ENCODE assay signal across 26 mouse cellular contexts in genomic region chr8:128645452-128645851, GRCm38 (mm10). TPM values are rescaled to one million over a fixed set of nuclear protein-coding genes. Genes with fewer than 3 reads are reported as not detected.
DNase-seq lines count a peak whose midpoint lies in the region; ATAC-seq and TF ChIP-seq lines count a peak whose summit lies in the region.
"Had no signal": no experiment of that assay in that cellular context is flagged by ENCODE, and none has a peak within 500 bp of the region (broad histone marks: within the 10 kb centered on the region; RNA-seq: fewer than 3 reads in every experiment).

No protein-coding gene starts in this region.

- H3K27me3 ChIP-seq in spleen, adult 2 months (ENCODE audit: control insufficient read depth, insufficient read depth, low read length): no peaks in the 10 kb centered on the region
- H3K27me3 ChIP-seq in intestine, postnatal 0 days (replicated peaks; ENCODE audit: control insufficient read depth, insufficient read depth, low read length): no peaks in the 10 kb centered on the region
- no peaks in the 10 kb centered on the region for H3K27me3 ChIP-seq in midbrain, embryonic 10.5 days (ENCODE audit: low read depth, poor library complexity, severe bottlenecking)
- H3K27me3 ChIP-seq: embryonic facial prominence, embryonic 13.5 days; forebrain, embryonic 12.5 days; forebrain, embryonic 15.5 days; hindbrain, embryonic 13.5 days; Patski had no signal

- H3K4me1 ChIP-seq in spleen, adult 2 months (ENCODE audit: control insufficient read depth, insufficient read depth, insufficient read length): no peaks in the 10 kb centered on the region
- H3K4me1 ChIP-seq in intestine, postnatal 0 days (replicated peaks; ENCODE audit: control insufficient read depth, insufficient read depth, low read length): no peaks in the 10 kb centered on the region
- H3K4me1 ChIP-seq in midbrain, embryonic 10.5 days: no peaks in the 10 kb centered on the region
- H3K4me1 ChIP-seq: embryonic facial prominence, embryonic 13.5 days; forebrain, embryonic 12.5 days; forebrain, embryonic 15.5 days; hindbrain, embryonic 13.5 days had no signal

- H3K27ac ChIP-seq in spleen, adult 2 months (ENCODE audit: insufficient read depth, low read length): peak overlapping the region; percentile 55; the same call in 1 of the 2 replicates
- H3K27ac ChIP-seq in intestine, postnatal 0 days (ENCODE audit: low read depth, low read length): no peak overlapping the region
- no peak overlapping the region for H3K27ac ChIP-seq in midbrain, embryonic 10.5 days (replicated peaks)
- H3K27ac ChIP-seq: embryonic facial prominence, embryonic 10.5 days; embryonic facial prominence, embryonic 13.5 days; forebrain, embryonic 12.5 days; forebrain, embryonic 15.5 days; heart, adult 2 months; hindbrain, embryonic 13.5 days had no signal

- no peak for TF ChIP-seq CTCF in spleen, adult 2 months (IDR thresholded peaks at IDR 0.05; ENCODE audit: extremely low read depth, insufficient read depth, insufficient read length, insufficient replicate concordance)
- no peak for TF ChIP-seq CTCF in intestine, postnatal 0 days (IDR thresholded peaks at IDR 0.05; ENCODE audit: low read depth)

- no peak overlapping the region for H3K4me2 ChIP-seq in intestine, postnatal 0 days (replicated peaks; ENCODE audit: low read depth)
- H3K4me2 ChIP-seq: embryonic facial prominence, embryonic 13.5 days; forebrain, embryonic 12.5 days; forebrain, embryonic 15.5 days; heart, embryonic 11.5 days; hindbrain, embryonic 13.5 days had no signal

- no peaks in the 10 kb centered on the region for H3K36me3 ChIP-seq in spleen, adult 2 months (ENCODE audit: control insufficient read depth, insufficient read depth, low read length)
- H3K36me3 ChIP-seq in intestine, postnatal 0 days (ENCODE audit: control insufficient read depth, insufficient read depth): no peaks in the 10 kb centered on the region
- no peaks in the 10 kb centered on the region for H3K36me3 ChIP-seq in midbrain, embryonic 10.5 days
- H3K36me3 ChIP-seq: embryonic facial prominence, embryonic 10.5 days; embryonic facial prominence, embryonic 13.5 days; forebrain, embryonic 12.5 days; forebrain, embryonic 15.5 days; hindbrain, embryonic 13.5 days had no signal

- no peak overlapping the region for H3K9ac ChIP-seq in intestine, postnatal 0 days (ENCODE audit: low read depth, low read length)
- H3K9ac ChIP-seq: embryonic facial prominence, embryonic 13.5 days; forebrain, embryonic 12.5 days; forebrain, embryonic 15.5 days; hindbrain, embryonic 13.5 days had no signal

- TF ChIP-seq POLR2A in spleen, adult 2 months (IDR thresholded peaks at IDR 0.05; ENCODE audit: low read depth, low read length): no peak

- H3K4me3 ChIP-seq in spleen, adult 2 months (ENCODE audit: extremely low read depth, insufficient read depth, insufficient read length): no peak overlapping the region
- H3K4me3 ChIP-seq in intestine, postnatal 0 days (ENCODE audit: low read depth, low read length): no peak overlapping the region
- H3K4me3 ChIP-seq in midbrain, embryonic 10.5 days: no peak overlapping the region
- H3K4me3 ChIP-seq: embryonic facial prominence, embryonic 10.5 days; embryonic facial prominence, embryonic 13.5 days; erythroblast, embryonic 14.5 days; forebrain, embryonic 12.5 days; forebrain, embryonic 15.5 days; heart, adult 2 months; hindbrain, embryonic 13.5 days had no signal

- DNase-seq in spleen, adult 2 months (ENCODE audit: low read depth in 1 of 2, low spot score in 2 of 2): no peak
- no peak for DNase-seq in spleen, postnatal 10 days (ENCODE audit: low spot score in 2 of 2)
- DNase-seq in induced T-regulatory cell, adult 2 months (ENCODE audit: low read depth): peak; percentile 52
- DNase-seq in frontal cortex, postnatal 25 days (ENCODE audit: low spot score in 2 of 2): no peak
- DNase-seq in midbrain, embryonic 10.5 days (ENCODE audit: low spot score): no peak
- DNase-seq in MN1 (ENCODE audit: low spot score): no peak
- DNase-seq: adrenal gland, adult 2 months; adrenal gland, postnatal 14 days; cerebellum, adult 11 months; cerebellum, adult 2 months; cerebellum, adult 9-11 months; cerebellum, postnatal 25 days; gastrocnemius, postnatal 10 days; gastrocnemius, postnatal 36 days; heart, adult 2 months had no signal

- H3K9me3 ChIP-seq in intestine, postnatal 0 days (ENCODE audit: control insufficient read depth): no peaks in the 10 kb centered on the region
- H3K9me3 ChIP-seq in midbrain, embryonic 10.5 days (replicated peaks): no peaks in the 10 kb centered on the region
- H3K9me3 ChIP-seq: embryonic facial prominence, embryonic 10.5 days; embryonic facial prominence, embryonic 13.5 days; forebrain, embryonic 12.5 days; forebrain, embryonic 15.5 days; hindbrain, embryonic 13.5 days had no signal

- ATAC-seq in monocyte, adult 5-6 weeks (replicated peaks; ENCODE audit: insufficient number of reproducible peaks, low FRiP score, low TSS enrichment, poor library complexity, severe bottlenecking): peak; percentile 51
- ATAC-seq in intestine, postnatal 0 days: no peak
- ATAC-seq: forebrain, embryonic 15.5 days; hindbrain, embryonic 16.5 days; Patski had no signal

RNA-seq across cellular contexts. Expression of gene Itgb1, which starts 40.0 kb away (rescaled TPM):
- polyA plus RNA-seq in spleen, adult 2 months (2012; rRNA removed): 16.4 and 18.8 TPM in 2 replicates
- total RNA-seq in monocyte, adult 5-6 weeks (2017): 769 to 823 TPM (median 817 TPM) in 3 replicates
- 185 and 188 TPM in 2 replicates for polyA plus RNA-seq in intestine, postnatal 0 days (2015; fragmentation: Nextera tagmentation; extraction: Ambion mirVana)
- polyA plus RNA-seq in midbrain, embryonic 10.5 days (2016; fragmentation: Nextera tagmentation; extraction: Ambion mirVana): 123 and 129 TPM in 2 replicates
